Mouse (Mus musculus) urinary bladder, postnatal 0 days (tissue): Measurements from ENCODE around the gene Zfp64. TPM values are rescaled to one million over a fixed set of nuclear protein-coding genes. Genes with fewer than 3 reads are reported as not detected.

Experiments
- polyA plus RNA-seq: library from polyadenylated mRNA; unstranded; fragments of >200 nt; fragmentation: Nextera tagmentation; extraction: Ambion mirVana; gene quantifications from 2 replicates; pipeline ENCODE4 v1.2.1, GENCODE M21; 2015

Zfp64 gene
- polyA plus RNA-seq = 16.2 and 18.5 TPM in 2 replicates

DNA sequence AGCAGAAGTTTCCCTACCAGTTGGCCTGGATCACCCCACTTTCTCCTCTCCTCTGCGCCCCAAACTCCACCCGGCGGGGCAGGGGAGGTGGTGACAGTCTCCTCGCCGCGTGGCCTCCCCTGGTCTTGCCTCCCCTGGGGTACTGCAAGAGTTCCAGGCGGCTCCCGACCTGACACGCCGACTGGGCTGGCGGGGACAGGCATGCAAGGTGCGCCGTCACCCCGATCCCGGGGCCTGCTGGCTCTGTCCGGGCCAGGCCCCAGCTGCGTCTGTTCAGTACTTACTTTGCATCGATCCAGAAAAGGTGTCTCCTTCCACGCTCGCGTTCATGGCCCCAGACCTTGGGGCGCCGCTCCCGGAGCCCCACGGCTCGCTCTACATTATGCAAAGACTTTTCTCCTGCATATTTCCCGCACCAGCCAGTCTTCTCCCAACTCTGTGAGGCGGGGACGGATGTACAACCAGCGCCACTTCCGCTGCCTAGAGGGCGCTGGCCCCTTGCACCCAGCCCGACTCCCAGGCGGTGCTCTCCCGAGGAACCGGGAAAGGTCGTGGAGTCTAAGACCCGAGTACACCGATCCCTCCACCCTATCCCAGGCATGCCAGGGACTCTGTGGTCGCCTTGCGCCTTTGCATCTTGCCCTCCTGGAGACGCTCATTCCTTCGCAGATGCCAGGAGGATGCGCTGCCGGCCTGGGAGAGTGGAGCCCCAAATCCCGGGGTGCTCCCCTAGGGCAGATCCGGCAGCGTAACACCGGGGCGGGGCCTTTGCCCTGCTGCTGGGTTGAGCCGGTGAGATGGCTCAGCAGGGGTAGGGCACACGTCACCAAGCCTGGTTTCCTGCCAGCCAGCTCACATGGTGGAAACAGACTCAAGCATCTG, at the start of gene Zfp64:
TSS of gene Zfp64 (minus strand) at position 753 of the 882 bp plus-strand sequence.

Other genes starting within 250 kb of the Zfp64 start
- 13.6 and 13.9 TPM in 2 replicates for gene Atp9a, start 213.2 kb downstream of the Zfp64 start, polyA plus RNA-seq
- 0.02 and 0.05 TPM in 2 replicates for gene Sall4, start 187.6 kb downstream of the Zfp64 start, polyA plus RNA-seq